Mouse (Mus musculus): ENCODE data around the gene Lpar2.

Lpar2 gene

GRCm38 (mm10) chr8:69864180-69864579 lies 42.0 kb downstream of the Lpar2 start:
- no peak for DNase-seq (ENCODE audit: low spot score in 2 of 2)

DNA sequence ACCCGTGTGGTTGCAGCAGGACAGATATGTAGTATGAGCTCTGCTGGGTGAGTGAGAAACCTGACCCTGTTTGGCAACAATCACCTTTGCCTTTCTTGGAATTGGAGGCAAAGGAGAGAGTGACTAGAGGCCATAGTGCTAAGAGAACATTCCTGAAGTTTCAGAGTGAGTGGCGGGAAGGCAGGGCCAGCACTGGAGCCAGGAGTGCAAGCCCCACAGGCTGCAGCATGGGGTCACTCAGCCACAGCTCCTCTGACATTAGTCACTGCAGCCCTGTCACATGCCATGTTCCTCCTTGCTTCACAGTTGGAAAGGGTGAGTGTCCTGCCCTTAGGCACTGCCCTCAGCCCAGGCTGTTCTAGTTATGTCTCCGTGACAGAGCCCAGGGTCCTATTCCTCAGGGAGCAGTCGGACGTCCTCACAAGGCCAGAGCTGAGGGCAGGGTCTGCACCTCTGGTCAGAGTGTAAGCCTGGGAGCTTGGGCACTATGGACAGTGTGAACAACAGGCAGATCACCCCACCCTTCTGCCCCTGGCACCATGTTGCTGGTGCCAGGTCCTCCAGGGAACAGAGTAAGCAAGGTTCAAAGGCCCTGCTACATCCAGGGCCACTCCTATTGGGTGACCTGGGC lies 45.6 kb downstream of the Lpar2 start:
- peak in 1 of 2 experiments; percentile 58 for DNase-seq (ENCODE audit: low spot score in 2 of 2)

DNA sequence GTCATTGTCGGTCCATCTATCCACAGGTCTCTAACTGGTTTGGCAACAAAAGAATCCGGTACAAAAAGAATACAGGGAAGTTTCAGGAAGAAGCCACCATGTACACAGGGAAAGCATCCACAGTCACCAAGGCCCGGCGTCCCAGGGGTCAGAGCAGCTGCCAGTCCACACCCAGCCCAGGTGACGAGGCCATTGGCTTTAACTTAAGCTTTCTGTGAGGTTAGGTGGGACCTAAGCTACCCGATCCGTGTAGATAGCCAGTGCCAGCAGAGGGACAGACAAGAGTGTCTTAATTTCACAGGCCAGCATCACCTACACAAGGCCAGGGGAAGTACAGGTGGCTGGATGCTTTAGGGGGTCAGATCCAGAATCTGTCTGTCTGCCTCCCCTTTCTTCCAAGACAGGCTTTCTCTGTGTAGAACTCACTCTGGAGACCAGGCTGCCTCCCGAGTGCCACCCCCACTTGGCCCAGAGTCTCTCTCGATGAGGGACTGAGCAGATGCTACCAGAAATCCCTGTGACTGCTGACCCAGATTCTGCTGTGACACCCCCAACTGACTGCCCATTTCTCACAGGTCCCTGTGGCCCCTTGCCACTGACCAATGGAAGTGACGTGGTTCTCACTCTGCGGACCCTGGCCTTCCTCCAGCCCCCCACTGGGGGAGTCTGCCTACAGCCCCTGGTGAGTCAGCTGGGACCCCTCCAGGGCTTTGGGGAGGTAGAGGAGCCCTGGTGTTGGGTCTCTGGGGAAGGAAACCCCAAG lies 48.0 kb downstream of the Lpar2 start:
- no peak for DNase-seq (ENCODE audit: low spot score in 2 of 2)

GRCm38 (mm10) chr8:69870907-69871306 lies 48.7 kb downstream of the Lpar2 start:
- DNase-seq (ENCODE audit: low spot score in 2 of 2), result no peak

- DNase-seq (ENCODE audit: low spot score in 2 of 2), result no peak
Measured at GRCm38 (mm10) chr8:69874155-69874554, 51.9 kb downstream of the Lpar2 start.

- no peak for DNase-seq (ENCODE audit: low spot score in 2 of 2)
Measured at GRCm38 (mm10) chr8:69874654-69875053, 52.4 kb downstream of the Lpar2 start.

- DNase-seq (ENCODE audit: low spot score in 2 of 2), result no peak
Measured at GRCm38 (mm10) chr8:69876097-69876496, 53.9 kb downstream of the Lpar2 start.

DNA sequence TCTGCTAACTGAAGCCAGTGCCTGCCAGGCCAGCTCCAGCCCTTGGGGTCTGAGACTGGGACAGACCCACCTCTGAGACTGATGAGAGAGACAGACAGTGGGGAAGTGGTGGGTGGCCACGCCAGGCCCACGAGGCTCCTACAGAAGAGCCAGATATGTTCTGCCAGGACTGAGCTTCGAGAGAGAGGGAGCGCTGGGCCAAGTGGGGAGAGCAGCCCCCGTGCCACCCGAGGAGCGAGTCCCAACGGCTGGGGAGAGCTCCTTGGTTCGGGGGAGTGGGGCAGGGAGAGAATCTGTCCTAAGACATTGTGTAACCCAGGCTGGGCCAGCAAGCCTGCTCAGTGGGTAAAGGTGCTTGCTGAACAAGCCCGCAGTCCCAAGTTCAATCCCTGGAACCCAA lies 54.7 kb downstream of the Lpar2 start:
- no peak for DNase-seq (ENCODE audit: low spot score in 2 of 2)

DNA sequence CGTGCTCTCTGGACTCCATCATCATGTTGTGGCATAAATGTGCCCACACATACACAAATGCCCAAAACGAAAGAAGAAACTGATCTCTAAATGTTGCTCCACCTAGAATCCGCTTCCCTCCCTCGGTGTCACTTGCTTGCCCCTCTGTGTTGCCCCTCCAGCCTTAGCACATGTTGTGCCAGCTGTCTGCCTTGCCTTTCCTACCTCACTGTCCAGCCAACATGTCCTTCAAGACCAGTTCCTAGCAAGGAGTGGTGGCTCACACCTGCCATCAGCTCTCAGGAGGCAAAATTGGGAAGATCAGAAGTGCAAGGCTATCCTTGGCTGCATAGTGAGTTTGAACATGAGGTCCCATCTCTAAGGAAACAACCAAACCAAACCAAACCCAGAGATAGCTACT lies 55.2 kb downstream of the Lpar2 start:
- no peak for DNase-seq (ENCODE audit: low spot score in 2 of 2)

DNA sequence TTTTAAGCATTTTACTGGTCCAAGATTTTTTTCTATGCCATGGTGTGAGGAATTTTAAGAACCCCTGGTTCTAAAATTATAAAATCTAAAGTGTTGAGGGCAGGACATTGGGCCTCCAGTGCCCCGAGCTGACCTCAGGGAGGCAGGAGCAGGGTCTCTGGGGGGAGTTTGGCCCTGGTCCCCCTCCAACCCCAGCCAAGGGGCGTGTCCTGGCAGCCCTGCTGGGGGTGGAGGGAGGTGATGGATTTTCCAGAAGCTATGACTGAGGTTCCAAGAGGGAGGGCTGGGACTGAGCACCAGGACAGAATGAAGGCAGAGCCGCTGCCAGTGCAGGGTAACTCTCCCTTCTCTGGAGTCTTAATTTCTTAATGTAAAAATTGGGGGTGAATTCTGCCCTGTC lies 55.8 kb downstream of the Lpar2 start:
- no peak for DNase-seq (ENCODE audit: low spot score in 2 of 2)

GRCm38 (mm10) chr8:69879678-69880077 lies 57.4 kb downstream of the Lpar2 start:
- DNase-seq (ENCODE audit: low spot score in 2 of 2), result no peak
